Mouse (Mus musculus): ENCODE data around the gene Fpr-rs7. TPM values are rescaled to one million over a fixed set of nuclear protein-coding genes. Genes with fewer than 3 reads are reported as not detected.

Gene Fpr-rs7
- not detected for total RNA-seq (2021)

- intact Hi-C loops (cut with DNase I): no loop called here
Measured at GRCm38 (mm10) chr17:20114126-20114525, at the start of gene Fpr-rs7. Fpr-rs7 (minus strand) TSS chr17:20114226.

GRCm38 (mm10) chr17:20074090-20074489 is 39.9 kb downstream of the Fpr-rs7 start:
- intact Hi-C loops (cut with DNase I): no loop called here

More at GRCm38 (mm10) chr17:20114126-20114525, at the start of gene Fpr-rs7:
- DNase-seq: no peak

DNA sequence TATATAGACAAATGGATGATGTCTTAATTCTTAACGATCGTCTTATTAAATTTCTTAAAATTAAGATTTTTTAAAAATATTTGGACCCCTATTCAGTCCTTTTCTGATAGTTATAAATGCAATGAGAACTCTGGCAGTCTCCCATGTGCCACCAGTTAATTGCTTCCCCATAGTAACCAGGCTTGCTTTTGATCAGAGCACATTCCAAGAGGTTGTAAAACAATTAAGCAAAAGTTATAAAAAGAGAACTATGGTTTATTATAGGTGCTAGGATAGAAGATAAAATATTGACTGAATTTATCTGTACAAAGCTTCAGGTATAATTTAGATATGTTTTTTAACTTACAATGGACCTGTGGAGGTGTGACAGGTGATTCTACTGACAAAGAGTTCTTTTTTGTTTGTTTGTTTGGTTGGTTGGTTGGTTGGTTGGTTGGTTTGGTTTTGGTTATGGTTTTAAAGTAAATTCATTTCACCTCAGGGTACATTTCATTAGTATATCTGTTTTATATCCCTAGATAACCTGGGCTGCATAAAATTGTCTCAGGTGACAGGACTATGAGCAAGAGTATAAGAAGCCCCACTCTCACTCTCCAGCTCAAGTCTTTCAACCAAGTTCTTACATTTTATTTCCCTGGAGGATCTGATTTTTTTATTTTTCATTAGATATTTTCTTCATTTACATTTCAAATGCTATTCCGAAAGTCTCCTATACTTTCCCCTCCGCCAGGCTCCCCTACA is 42.2 kb downstream of the Fpr-rs7 start:
- intact Hi-C loops (cut with DNase I): no loop called here
- no peak for DNase-seq

More at GRCm38 (mm10) chr17:20074090-20074489, 39.9 kb downstream of the Fpr-rs7 start:
- no peak for DNase-seq

Other genes starting within 250 kb of the Fpr-rs7 start
- gene Vmn2r104, start 65.9 kb downstream of the Fpr-rs7 start, total RNA-seq (2021): not detected
- gene Fpr-rs6, start 68.9 kb upstream of the Fpr-rs7 start, total RNA-seq (2021): not detected
- not detected for gene Vmn2r105, start 120.8 kb upstream of the Fpr-rs7 start, total RNA-seq (2021)
- not detected for gene Vmn2r106, start 171.3 kb upstream of the Fpr-rs7 start, total RNA-seq (2021)
- gene Vmn2r107, start 231.0 kb upstream of the Fpr-rs7 start, total RNA-seq (2021): not detected